Mouse (Mus musculus) frontal cortex, adult 2 months (tissue): ENCODE data around the gene Zfp213. TPM values are rescaled to one million over a fixed set of nuclear protein-coding genes. Genes with fewer than 3 reads are reported as not detected.
"Not testable (repeated sequence)": the region's sequence is repeated elsewhere in the genome, so short reads cannot be mapped to it uniquely, and the experiment has no call there.

Experiments
- DNase-seq, 2 experiments: peaks; one replicate each; pipeline ENCODE4 v3.0.0; 2022; ENCODE audit warnings: low spot score in 1 of 2; ENCODE audit errors: extremely low spot score in 1 of 2
- polyA plus RNA-seq: library from polyadenylated mRNA; depleted of rRNA; stranded (reverse); fragments of >200 nt; gene quantifications from 2 replicates; pipeline ENCODE4 v1.2.3, GENCODE M21; 2012; rRNA removed

The Zfp213 gene
- 7.9 and 8.4 TPM in 2 replicates for polyA plus RNA-seq

- DNase-seq, result peak; percentile 92 to 97
Measured at GRCm38 (mm10) chr17:23563595-23564367, at the start of gene Zfp213. Gene Zfp213 (minus strand): TSS chr17:23564238.

- peak in 1 of 2 experiments; percentile 44 for DNase-seq
Measured at GRCm38 (mm10) chr17:23610361-23610800, 46.3 kb upstream of the Zfp213 start.

GRCm38 (mm10) chr17:23609612-23610011, 45.6 kb upstream of the Zfp213 start:
- DNase-seq, result no peak

GRCm38 (mm10) chr17:23605220-23605619, 41.2 kb upstream of the Zfp213 start:
- DNase-seq, result no peak

GRCm38 (mm10) chr17:23604394-23604793, 40.4 kb upstream of the Zfp213 start:
- DNase-seq, result no peak

GRCm38 (mm10) chr17:23603542-23603941, 39.5 kb upstream of the Zfp213 start:
- DNase-seq, result no peak

GRCm38 (mm10) chr17:23603077-23603476, 39.0 kb upstream of the Zfp213 start:
- DNase-seq, result no peak

- no peak for DNase-seq
Measured at GRCm38 (mm10) chr17:23601836-23602585, 38.0 kb upstream of the Zfp213 start.

GRCm38 (mm10) chr17:23600641-23601622, 36.9 kb upstream of the Zfp213 start, which contains the start of gene Zscan10:
Gene Zscan10 (plus strand): TSS chr17:23600856.
- DNase-seq, result no peak

GRCm38 (mm10) chr17:23599605-23600063, 35.6 kb upstream of the Zfp213 start:
- DNase-seq, result no peak

- peak; percentile 67 to 73 for DNase-seq
Measured at GRCm38 (mm10) chr17:23598582-23599552, 34.8 kb upstream of the Zfp213 start, which contains the start of gene Zfp13. Gene Zfp13 (minus strand): TSS chr17:23599487.

GRCm38 (mm10) chr17:23595139-23595538, 31.1 kb upstream of the Zfp213 start:
- DNase-seq, result not testable (repeated sequence)

GRCm38 (mm10) chr17:23592926-23593300, 28.9 kb upstream of the Zfp213 start:
- DNase-seq, result no peak

GRCm38 (mm10) chr17:23592208-23592925, 28.3 kb upstream of the Zfp213 start:
- peak; percentile 96 to 98 for DNase-seq

GRCm38 (mm10) chr17:23587253-23587652, 23.2 kb upstream of the Zfp213 start:
- no peak for DNase-seq

GRCm38 (mm10) chr17:23585721-23586491, 21.9 kb upstream of the Zfp213 start:
- peak; percentile 68 to 86 for DNase-seq

GRCm38 (mm10) chr17:23584786-23585185, 20.7 kb upstream of the Zfp213 start:
- DNase-seq, result no peak
